Mouse (Mus musculus) urinary bladder, adult 2 months (tissue): Measurements from ENCODE around the gene Atrnl1. TPM values are rescaled to one million over a fixed set of nuclear protein-coding genes. Genes with fewer than 3 reads are reported as not detected.
"Not testable (repeated sequence)": the region's sequence is repeated elsewhere in the genome, so short reads cannot be mapped to it uniquely, and the experiment has no call there.

ENCODE experiments used
- DNase-seq: peaks from one replicate; pipeline ENCODE4 v3.0.0; 2022; ENCODE audit warnings: low spot score
- polyA plus RNA-seq: library from polyadenylated mRNA; depleted of rRNA; stranded (reverse); fragments of >200 nt; gene quantifications from 2 replicates; pipeline ENCODE4 v1.2.3, GENCODE M21; 2012

The Atrnl1 gene
- polyA plus RNA-seq, 1 experiment, result 10.9 TPM

GRCm38 (mm10) chr19:58029661-58030060 lies 418.8 kb downstream of the Atrnl1 start:
- no peak for DNase-seq

DNA sequence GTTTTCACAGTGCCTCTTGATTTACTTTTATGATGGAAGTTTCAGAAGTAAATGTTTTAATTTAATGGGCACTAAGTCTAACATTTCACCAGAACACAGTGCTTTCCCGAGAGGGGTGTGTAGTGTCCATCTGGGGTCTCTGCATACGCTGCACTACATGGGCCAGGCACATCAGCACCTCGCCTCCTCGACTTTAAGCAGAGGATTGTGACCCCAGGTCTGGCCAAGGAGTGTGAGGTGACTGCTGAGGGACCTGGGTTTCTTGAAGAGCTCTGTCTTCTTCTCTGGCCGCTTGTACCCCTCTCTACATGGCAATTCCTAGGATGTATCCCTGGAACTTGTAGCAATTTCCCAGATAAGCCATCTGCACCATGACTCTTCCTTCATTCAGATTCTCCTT lies 422.4 kb downstream of the Atrnl1 start:
- DNase-seq, result no peak

GRCm38 (mm10) chr19:58036166-58036565 lies 425.3 kb downstream of the Atrnl1 start:
- no peak for DNase-seq

- no peak for DNase-seq
Observed at GRCm38 (mm10) chr19:58043120-58043519, 432.3 kb downstream of the Atrnl1 start.

DNA sequence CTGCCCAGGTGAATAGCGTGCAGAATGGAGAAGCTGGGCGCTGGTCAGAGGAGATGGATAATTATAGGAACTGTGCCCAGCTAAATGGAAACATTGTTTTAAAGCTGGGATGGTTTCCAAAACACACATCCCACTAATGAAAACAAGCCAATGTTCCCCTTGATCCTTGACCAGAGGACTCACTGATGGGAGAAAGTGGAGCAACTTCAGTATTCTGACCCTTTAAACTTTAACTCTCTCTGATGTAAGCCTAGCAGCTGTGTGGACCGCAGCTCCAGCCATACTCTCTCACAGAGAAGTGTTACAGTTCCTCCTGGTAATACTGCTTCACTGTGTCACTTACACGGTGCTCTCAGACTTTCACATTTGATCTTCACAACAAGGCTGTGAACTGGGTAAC lies 432.7 kb downstream of the Atrnl1 start:
- DNase-seq, result no peak

- DNase-seq, result no peak
Observed at GRCm38 (mm10) chr19:58044816-58045215, 434.0 kb downstream of the Atrnl1 start.

GRCm38 (mm10) chr19:58046656-58047055 lies 435.8 kb downstream of the Atrnl1 start:
- no peak for DNase-seq

DNA sequence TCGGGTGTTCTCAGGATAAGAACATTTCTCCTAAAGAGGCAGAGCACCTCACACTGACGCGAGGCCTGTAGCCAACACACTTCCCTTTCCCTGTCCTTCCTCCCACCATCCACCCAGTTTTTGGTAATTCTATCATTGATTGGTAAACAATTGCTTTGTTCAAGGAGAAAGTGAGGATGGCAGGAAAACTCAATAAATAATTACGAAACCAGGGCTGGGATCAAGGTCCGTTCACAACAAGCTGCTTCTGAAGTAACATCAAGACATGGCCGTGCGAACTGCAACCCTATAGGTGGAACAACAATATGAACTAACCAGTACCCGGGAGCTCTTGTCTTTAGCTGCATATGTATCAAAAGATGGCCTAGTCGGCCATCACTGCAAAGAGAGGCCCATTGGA lies 439.6 kb downstream of the Atrnl1 start:
- DNase-seq, result not testable (repeated sequence)

GRCm38 (mm10) chr19:58050986-58051385 lies 440.2 kb downstream of the Atrnl1 start:
- no peak for DNase-seq

GRCm38 (mm10) chr19:58051905-58052304 lies 441.1 kb downstream of the Atrnl1 start:
- DNase-seq, result no peak

- DNase-seq, result no peak
Observed at GRCm38 (mm10) chr19:58052444-58053135, 441.8 kb downstream of the Atrnl1 start.

DNA sequence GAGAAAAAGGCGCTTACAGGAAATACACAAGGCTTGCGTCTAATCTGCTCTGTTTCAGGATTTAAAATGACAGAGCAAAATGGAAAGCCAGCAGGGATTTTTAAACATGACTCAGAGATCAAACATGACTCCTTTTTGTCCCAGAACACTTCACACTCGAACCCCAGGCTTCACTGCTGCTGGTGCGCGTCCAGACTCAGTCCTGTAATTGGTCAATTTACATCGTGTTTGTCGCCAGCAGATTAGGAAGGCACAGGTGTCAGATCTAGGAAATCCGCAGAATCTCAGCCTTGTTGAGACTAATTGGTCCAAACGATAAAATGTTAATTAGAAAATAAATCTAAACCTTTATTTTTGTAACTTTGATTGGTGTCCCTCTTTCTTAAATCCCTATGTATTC lies 448.9 kb downstream of the Atrnl1 start:
- DNase-seq, result no peak

- DNase-seq, result no peak
Observed at GRCm38 (mm10) chr19:58060199-58060853, 449.5 kb downstream of the Atrnl1 start.

DNA sequence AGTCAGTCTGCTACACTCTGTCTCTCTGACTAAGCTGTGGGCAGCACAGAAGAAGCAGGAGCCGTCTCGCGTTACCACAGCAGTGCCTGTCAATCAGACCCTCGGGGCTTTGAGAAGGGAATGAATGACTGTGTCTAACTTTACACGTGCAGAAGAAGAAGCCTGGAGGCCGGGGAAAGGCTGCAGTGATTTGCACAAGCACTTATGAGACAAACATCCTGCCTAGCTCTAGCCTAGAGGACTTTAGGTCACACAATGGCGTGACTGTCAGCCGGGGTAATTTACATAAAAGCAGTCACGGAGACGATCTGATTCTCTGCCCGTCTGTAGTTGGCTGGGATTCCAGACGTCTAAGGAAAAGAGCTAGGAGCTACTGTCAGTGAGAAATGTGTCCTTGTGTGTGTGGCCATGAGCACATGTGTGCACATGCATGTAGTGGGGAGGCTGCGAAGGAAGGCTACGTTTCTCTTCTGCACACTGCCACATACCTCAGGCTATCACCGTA lies 450.1 kb downstream of the Atrnl1 start:
- DNase-seq, result no peak

GRCm38 (mm10) chr19:58061933-58062332 lies 451.1 kb downstream of the Atrnl1 start:
- DNase-seq, result no peak

- no peak for DNase-seq
Observed at GRCm38 (mm10) chr19:58063541-58063940, 452.7 kb downstream of the Atrnl1 start.

DNA sequence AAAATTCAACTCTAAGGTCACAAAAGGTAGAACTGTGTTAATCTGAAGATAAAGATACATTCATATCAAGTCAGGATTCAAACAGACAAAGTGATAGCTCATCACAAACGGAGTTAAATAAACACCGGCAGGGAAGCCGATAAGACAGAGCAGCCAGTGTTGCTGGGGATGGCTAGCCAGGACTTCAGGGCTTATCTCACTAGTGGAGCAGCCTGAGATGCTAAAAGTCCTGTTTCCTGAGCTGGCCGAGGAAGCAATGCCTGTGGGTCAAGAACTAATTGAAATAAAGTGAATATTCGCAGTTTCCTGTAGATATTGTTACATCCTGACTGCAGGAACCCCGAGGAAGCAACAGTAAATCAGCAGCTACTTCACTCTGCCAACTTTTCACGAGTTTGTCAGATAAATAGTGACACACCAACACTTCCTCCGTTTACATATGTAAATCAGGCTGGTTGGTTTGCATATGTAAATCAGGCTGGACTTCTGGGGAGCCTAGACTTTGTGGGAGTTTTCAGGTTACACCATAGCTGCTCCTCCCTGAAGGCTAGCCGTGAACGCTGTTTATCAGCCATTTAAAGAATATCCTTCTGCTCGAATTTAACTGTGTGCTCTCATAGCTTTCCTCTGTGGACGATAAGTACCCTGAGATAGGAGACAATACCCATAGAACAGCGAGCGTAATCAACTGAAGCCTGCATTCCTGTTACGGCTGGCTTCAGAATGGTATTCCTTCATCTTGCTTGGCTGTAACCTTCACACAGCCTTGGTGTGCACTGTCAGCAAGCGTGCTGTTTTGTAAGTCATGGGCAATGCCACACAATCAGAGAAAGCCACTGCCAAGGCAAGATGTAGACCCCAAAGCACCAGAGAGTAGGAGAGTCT lies 453.5 kb downstream of the Atrnl1 start:
- no peak for DNase-seq

DNA sequence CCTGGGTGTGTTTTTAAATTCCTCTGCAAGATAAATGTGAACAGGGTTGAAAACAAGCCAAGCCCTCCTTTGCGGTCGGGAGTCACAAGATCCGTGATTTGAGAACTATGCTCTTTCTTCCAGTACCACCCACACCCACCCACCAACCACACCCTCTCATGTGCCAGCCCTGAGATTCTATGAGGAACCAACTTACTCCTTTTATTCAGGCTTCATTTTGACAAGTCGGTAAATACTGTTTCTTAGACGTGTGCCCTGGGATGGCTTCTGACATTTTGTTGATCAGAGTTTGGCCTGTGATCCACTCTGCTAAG lies 454.1 kb downstream of the Atrnl1 start:
- DNase-seq, result no peak

GRCm38 (mm10) chr19:58065514-58065913 lies 454.7 kb downstream of the Atrnl1 start:
- DNase-seq, result no peak

- DNase-seq, result no peak
Observed at GRCm38 (mm10) chr19:58068114-58068513, 457.3 kb downstream of the Atrnl1 start.

GRCm38 (mm10) chr19:58068958-58069357 lies 458.1 kb downstream of the Atrnl1 start:
- no peak for DNase-seq

DNA sequence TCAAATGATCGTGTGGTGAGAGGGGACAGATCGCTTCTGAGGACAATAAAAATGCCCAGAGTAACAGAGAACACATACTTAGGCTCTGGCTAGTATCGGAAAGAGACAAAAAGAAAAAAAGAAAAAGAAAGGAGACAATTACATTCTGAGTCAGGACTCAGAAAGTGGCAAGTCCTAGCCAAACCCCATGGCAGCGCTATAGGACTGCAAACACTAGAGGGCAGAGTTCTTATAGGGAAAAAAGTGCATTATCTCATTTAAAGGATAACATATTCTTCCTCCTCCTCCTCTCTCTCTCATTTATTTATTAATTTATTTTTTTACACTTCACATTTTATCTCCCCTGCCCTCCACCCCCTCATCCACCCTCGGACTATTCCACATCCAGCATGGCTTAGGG lies 461.6 kb downstream of the Atrnl1 start:
- no peak for DNase-seq

- no peak for DNase-seq
Observed at GRCm38 (mm10) chr19:58072846-58073245, 462.0 kb downstream of the Atrnl1 start.
